Mouse (Mus musculus) forebrain, embryonic 11.5 days (tissue): Measurements from ENCODE around the gene Tmem129. TPM values are rescaled to one million over a fixed set of nuclear protein-coding genes. Genes with fewer than 3 reads are reported as not detected.

Experiments used
- ATAC-seq: fragments of 200-750 bp; cut with Nextera tagmentation; replicated peaks from 2 replicates; pipeline ENCODE4 v1.8.0; 2017; ENCODE audit warnings: moderate TSS enrichment; ENCODE audit not compliant: low FRiP score
- DNase-seq: peaks from one replicate; pipeline ENCODE4 v3.0.0-alpha.2; 2017; ENCODE audit warnings: low spot score
- H3K27ac ChIP-seq: fragments of 300-500 bp; sonication (generic); 2 replicates; pipeline ENCODE4 v1.5.1; 2014; ENCODE audit warnings: low read depth, low read length
- H3K27me3 ChIP-seq: fragments of 300-500 bp; sonication (generic); 2 replicates; pipeline ENCODE4 v1.6.1; 2014; ENCODE audit warnings: mild to moderate bottlenecking, low read length, mixed read lengths; ENCODE audit not compliant: control insufficient read depth, insufficient read depth
- H3K36me3 ChIP-seq: fragments of 300-500 bp; sonication (generic); 2 replicates; pipeline ENCODE4 v1.6.1; 2014; ENCODE audit warnings: mild to moderate bottlenecking, low read length, moderate library complexity, mixed read lengths; ENCODE audit not compliant: control insufficient read depth, insufficient read depth
- H3K4me1 ChIP-seq: fragments of 300-500 bp; sonication (generic); replicated peaks from 2 replicates; pipeline ENCODE4 v1.6.1; 2014; ENCODE audit warnings: low read length, mixed read lengths; ENCODE audit not compliant: control insufficient read depth, insufficient read depth
- H3K4me2 ChIP-seq: fragments of 300-500 bp; sonication (generic); 2 replicates; pipeline ENCODE4 v1.6.1; 2014; ENCODE audit warnings: low read depth, mild to moderate bottlenecking, low read length, moderate library complexity, mixed read lengths; ENCODE audit not compliant: severe bottlenecking
- H3K4me3 ChIP-seq: fragments of 300-500 bp; sonication (generic); 2 replicates; pipeline ENCODE4 v1.5.1; 2014; ENCODE audit warnings: low read depth, low read length
- H3K9ac ChIP-seq: fragments of 300-500 bp; sonication (generic); 2 replicates; pipeline ENCODE4 v1.6.1; 2014; ENCODE audit warnings: low read length
- H3K9me3 ChIP-seq: fragments of 300-500 bp; sonication (generic); 2 replicates; pipeline ENCODE4 v1.6.1; 2016; ENCODE audit warnings: low read length, mixed read lengths; ENCODE audit not compliant: control insufficient read depth
- whole genome bisulfite sequencing: fragments of 180-500 bp; shearing (Covaris S2); extraction: QIAGEN DNeasy Blood & Tissue Kit; methylation state at CpG from one replicate; pipeline ENCODE4 v1.1.7; 2014; 5-methylcytosine and 5-hydroxymethylcytosine counted together
- polyA plus RNA-seq: library from polyadenylated mRNA; unstranded; fragments of >200 nt; fragmentation: Nextera tagmentation; extraction: Ambion mirVana; gene quantifications from 2 replicates; pipeline ENCODE4 v1.2.1, GENCODE M21; 2014

Tmem129 gene
- polyA plus RNA-seq, 1 experiment from 2014 or later = 39.3 TPM

DNA sequence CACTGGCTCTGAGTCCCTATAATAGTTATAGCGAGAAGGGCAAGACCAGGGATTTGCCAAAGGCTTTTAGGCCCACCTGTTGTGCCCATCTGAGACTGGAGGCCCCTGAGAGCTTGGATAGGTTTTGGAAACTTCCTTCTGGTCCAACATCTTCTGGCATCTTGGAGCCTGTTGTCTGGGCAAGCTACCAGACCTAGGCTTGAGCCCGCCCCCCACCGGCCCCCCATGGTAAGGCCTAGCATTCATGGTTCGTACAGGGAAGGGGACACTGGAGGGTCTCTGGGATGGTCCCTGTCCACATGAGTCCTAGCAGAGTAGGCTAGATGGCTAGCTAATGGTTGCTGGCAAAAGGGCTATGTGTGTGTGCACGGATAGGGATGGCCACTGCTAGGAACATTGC, 40.5 kb upstream of the Tmem129 start:
- H3K4me3 ChIP-seq = no peak overlapping the region
- peaks cover 58% of the 10 kb centered on the region for H3K4me1 ChIP-seq
- peaks cover 53% of the 10 kb centered on the region for H3K27me3 ChIP-seq
- H3K36me3 ChIP-seq = no peaks in the 10 kb centered on the region
- DNase-seq = peak; percentile 53
- peak overlapping the region; percentile 10; the same call in 1 of the 2 replicates for H3K9ac ChIP-seq
- WGBS = 68% methylated on average over 5 of the region's 5 CpGs
- no peak for ATAC-seq
- peak overlapping the region; percentile 48; the same call in 1 of the 2 replicates for H3K27ac ChIP-seq
- no peak overlapping the region for H3K4me2 ChIP-seq
- no peaks in the 10 kb centered on the region for H3K9me3 ChIP-seq

GRCm38 (mm10) chr5:33697947-33698512, 39.8 kb upstream of the Tmem129 start:
- peak; percentile 65 for ATAC-seq

DNA sequence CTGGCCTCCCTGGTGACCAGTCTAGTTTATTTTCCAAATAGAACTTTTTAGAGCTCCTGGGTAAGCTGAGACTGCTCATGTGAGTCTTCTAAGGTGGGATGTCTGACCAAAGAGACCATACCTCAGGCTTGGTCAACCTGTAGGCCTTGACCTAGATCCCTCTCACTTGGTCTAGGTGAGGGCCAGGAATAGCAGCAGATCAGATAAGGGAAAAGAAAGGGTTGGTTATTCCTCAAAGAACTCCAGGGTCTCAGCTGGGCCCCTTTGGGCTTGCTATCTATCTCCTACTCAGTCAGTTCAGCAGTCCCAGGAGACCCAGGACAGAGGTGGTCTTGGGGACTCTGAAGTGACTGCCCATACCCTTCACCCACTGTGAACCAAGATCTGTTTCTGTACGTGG, 39.3 kb upstream of the Tmem129 start:
- 12% methylated on average over 1 of the region's 1 CpGs for WGBS
- Histone ChIP-seq H3K9ac (no peak overlapping the region), H3K36me3 (no peaks in the 10 kb centered on the region), H3K4me2 (no peak overlapping the region), H3K27me3 (peaks cover 61% of the 10 kb centered on the region), H3K4me1 (peaks cover 67% of the 10 kb centered on the region), H3K9me3 (no peaks in the 10 kb centered on the region), H3K27ac (peak overlapping the region; percentile 25; the same call in 1 of the 2 replicates), H3K4me3 (no peak overlapping the region)
- no peak for DNase-seq
- ATAC-seq = no peak

More at GRCm38 (mm10) chr5:33697947-33698512, 39.8 kb upstream of the Tmem129 start:
- Histone ChIP-seq H3K4me2 (no peak overlapping the region), H3K27ac (peak overlapping the region; percentile 48; the same call in 1 of the 2 replicates), H3K4me3 (no peak overlapping the region), H3K4me1 (peaks cover 62% of the 10 kb centered on the region), H3K36me3 (no peaks in the 10 kb centered on the region), H3K9me3 (no peaks in the 10 kb centered on the region), H3K27me3 (peaks cover 58% of the 10 kb centered on the region), H3K9ac (no peak overlapping the region; the same call in 1 of the 2 replicates)
- WGBS = 3% methylated on average over 13 of the region's 13 CpGs
- DNase-seq = peak; percentile 92

GRCm38 (mm10) chr5:33696430-33696829, 38.2 kb upstream of the Tmem129 start:
- ATAC-seq = no peak
- 37% methylated on average over 5 of the region's 5 CpGs for WGBS
- Histone ChIP-seq H3K4me1 (peaks cover 76% of the 10 kb centered on the region), H3K4me3 (no peak overlapping the region), H3K4me2 (no peak overlapping the region), H3K9me3 (no peaks in the 10 kb centered on the region), H3K36me3 (no peaks in the 10 kb centered on the region), H3K27ac (peak overlapping the region; percentile 83; the same call in 1 of the 2 replicates), H3K9ac (peak overlapping the region; percentile 23; the same call in 1 of the 2 replicates), H3K27me3 (peaks cover 53% of the 10 kb centered on the region)
- DNase-seq = peak; percentile 56

DNA sequence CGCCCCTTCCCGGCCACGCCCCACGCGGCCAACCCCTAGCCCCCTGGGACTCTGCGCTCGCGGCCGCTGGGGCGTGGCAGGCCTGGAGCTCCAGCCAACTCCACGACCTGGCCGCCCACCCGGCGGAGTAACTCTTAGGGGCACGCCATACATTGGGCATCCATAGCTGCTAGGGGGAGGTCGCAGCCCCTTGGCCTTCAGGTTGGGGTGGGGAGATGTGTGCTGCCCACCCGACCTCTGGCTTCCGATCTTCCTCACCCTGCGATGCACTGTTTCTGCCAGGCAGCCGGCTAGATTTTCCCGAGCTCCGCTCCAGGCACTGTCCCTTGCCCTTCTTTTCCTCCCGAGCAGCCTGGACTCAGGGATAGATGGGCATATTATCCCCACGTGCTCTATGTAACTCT, 37.5 kb upstream of the Tmem129 start:
- H3K9ac ChIP-seq = peak overlapping the region; percentile 60
- ATAC-seq = no peak
- peak overlapping the region; percentile 77 for H3K4me2 ChIP-seq
- 0% methylated on average over 24 of the region's 24 CpGs for WGBS
- H3K36me3 ChIP-seq = no peaks in the 10 kb centered on the region
- peaks cover 76% of the 10 kb centered on the region for H3K4me1 ChIP-seq
- no peaks in the 10 kb centered on the region for H3K9me3 ChIP-seq
- DNase-seq = no peak
- H3K27me3 ChIP-seq = peaks cover 50% of the 10 kb centered on the region
- peak overlapping the region; percentile 83 for H3K27ac ChIP-seq
- H3K4me3 ChIP-seq = peak overlapping the region; percentile 27

GRCm38 (mm10) chr5:33694848-33695717, 36.9 kb upstream of the Tmem129 start:
- H3K27me3 ChIP-seq = peaks cover 53% of the 10 kb centered on the region
- H3K27ac ChIP-seq = peak overlapping the region; percentile 83
- DNase-seq = peak; percentile 94
- peak overlapping the region; percentile 77 for H3K4me2 ChIP-seq
- no peaks in the 10 kb centered on the region for H3K9me3 ChIP-seq
- H3K4me1 ChIP-seq = peaks cover 78% of the 10 kb centered on the region
- peak; percentile 87 for ATAC-seq
- peak overlapping the region; percentile 27 for H3K4me3 ChIP-seq
- H3K36me3 ChIP-seq = no peaks in the 10 kb centered on the region
- WGBS = under 1% methylated on average over 69 of the region's 71 CpGs
- peak overlapping the region; percentile 60 for H3K9ac ChIP-seq

DNA sequence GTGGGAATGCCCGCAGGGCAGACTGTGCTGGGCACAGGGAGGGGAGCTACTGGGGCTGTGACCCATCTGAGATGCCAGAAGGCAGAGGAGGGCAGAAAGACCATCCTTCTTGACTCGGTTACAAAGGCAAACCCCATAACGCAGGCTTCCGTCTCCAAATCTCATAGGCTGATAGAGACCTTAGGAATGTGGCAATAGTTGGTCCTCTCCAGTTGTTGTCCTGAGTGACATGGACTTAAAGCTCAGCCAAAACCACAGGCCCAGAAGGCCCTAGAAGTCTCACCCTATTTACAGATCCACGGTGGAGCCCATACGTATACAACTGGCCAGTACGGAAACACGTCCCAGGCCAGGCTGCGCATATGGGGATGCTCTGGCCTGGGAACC, 36.2 kb upstream of the Tmem129 start:
- no peaks in the 10 kb centered on the region for H3K9me3 ChIP-seq
- peak overlapping the region; percentile 77; the same call in 1 of the 2 replicates for H3K4me2 ChIP-seq
- DNase-seq = no peak
- peak overlapping the region; percentile 27; the same call in 1 of the 2 replicates for H3K4me3 ChIP-seq
- no peak overlapping the region; the same call in 1 of the 2 replicates for H3K9ac ChIP-seq
- WGBS = 23% methylated on average over 9 of the region's 9 CpGs
- H3K4me1 ChIP-seq = peaks cover 80% of the 10 kb centered on the region
- no peaks in the 10 kb centered on the region for H3K36me3 ChIP-seq
- H3K27me3 ChIP-seq = peaks cover 48% of the 10 kb centered on the region
- no peak for ATAC-seq
- H3K27ac ChIP-seq = peak overlapping the region; percentile 83

DNA sequence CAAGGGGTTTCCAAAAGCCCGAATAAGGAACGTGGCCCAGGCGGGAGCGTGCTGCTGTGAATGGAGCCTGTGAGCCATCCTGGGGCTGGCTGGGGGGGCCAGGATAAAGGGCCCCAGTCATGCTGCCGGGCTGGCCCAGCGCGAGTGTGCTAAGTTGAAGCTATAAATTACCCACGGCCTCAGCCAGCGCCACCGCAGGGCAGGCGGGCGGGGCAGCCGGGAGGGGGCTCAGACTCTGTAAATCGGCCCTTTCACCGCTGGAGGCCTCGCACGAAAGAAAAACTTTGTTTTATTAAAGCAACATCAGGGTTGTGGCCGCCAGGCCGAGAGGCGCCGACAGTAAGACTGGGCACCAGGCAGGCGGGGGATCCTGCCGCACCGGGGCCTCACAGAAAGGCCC, 34.2 kb upstream of the Tmem129 start:
- no peak for ATAC-seq
- Histone ChIP-seq H3K27ac (peak overlapping the region; percentile 78), H3K36me3 (no peaks in the 10 kb centered on the region), H3K4me3 (no peak overlapping the region), H3K4me1 (peaks cover 73% of the 10 kb centered on the region), H3K4me2 (peak overlapping the region; percentile 36), H3K9ac (peak overlapping the region; percentile 51), H3K9me3 (no peaks in the 10 kb centered on the region), H3K27me3 (peaks cover 40% of the 10 kb centered on the region)
- peak; percentile 76 for DNase-seq
- 1% methylated on average over 24 of the region's 24 CpGs for WGBS
